Mouse (Mus musculus): ENCODE data around the gene Lpxn.

DNA sequence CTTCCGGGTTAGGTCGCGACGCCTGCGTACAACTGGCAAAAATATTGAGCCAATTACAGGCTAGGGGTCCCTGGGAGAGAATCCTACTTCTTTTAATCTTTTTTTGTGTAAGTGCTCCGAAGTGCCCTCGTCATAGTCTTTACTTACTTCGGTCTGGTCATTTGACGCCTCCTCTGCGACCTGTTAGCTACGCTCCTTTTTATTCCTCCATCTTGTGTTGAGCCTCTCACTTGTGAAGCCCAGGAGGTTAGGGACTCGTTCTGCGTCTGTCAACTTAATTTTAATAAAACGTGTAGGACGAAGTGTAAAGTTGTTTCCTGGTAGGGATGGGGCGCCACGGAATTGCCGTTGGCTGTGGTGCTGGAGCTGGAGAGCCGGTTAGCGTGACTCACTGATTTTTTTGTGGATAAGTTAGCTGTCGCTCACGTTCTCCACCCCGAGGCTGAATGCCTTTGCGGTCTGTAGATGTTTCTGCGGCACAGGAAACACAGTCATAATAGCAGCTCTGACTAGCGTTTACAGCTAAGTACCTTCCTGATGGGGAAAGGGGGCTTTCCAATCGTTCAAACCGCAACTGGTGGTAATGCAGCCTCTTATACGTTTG, 437 bp downstream of the Lpxn start:
- TF ChIP-seq CTCF (IDR thresholded peaks at IDR 0.05; ENCODE audit: low read depth, low read length) = no peak
- no peak for TF ChIP-seq POLR2A (IDR thresholded peaks at IDR 0.05; ENCODE audit: extremely low read depth, insufficient read depth, low read length)
